Mouse (Mus musculus) MEL (cell line): ENCODE measurements around the gene Morn2.

Experiments
- CTCF ChIP-seq, 3 experiments: IDR thresholded peaks in 2 of 3; conservative IDR thresholded peaks in 1 of 3; 2 replicates each; pipeline ENCODE4 v1.5.1; 2011 to 2012; ENCODE audit warnings: low read length in 3 of 3, low read depth in 2 of 3, mild to moderate bottlenecking in 2 of 3, improper control_type of control experiment in 1 of 3, inconsistent platforms in 1 of 3, mixed read lengths in 1 of 3, moderate library complexity in 1 of 3; ENCODE audit not compliant: control insufficient read depth in 1 of 3, insufficient read depth in 1 of 3, poor library complexity in 1 of 3, severe bottlenecking in 1 of 3
- E2F4 ChIP-seq: IDR thresholded peaks from 2 replicates; pipeline ENCODE4 v1.6.1; 2011; ENCODE audit warnings: low read depth, low read length, improper control_type of control experiment, borderline replicate concordance
- EP300 ChIP-seq, 2 experiments: IDR thresholded peaks; 2 replicates each; pipeline ENCODE4 v1.6.1; 2011; ENCODE audit warnings: improper control_type of control experiment in 2 of 2, low read length in 2 of 2, low read depth in 1 of 2, mild to moderate bottlenecking in 1 of 2
- GATA1 ChIP-seq: IDR thresholded peaks from 2 replicates; pipeline ENCODE4 v1.6.1; 2011; ENCODE audit warnings: low read depth, low read length, improper control_type of control experiment
- JUND ChIP-seq: IDR thresholded peaks from 2 replicates; pipeline ENCODE4 v1.6.1; 2011; ENCODE audit warnings: low read depth, mild to moderate bottlenecking, improper control_type of control experiment, low read length
- KAT2A ChIP-seq: conservative IDR thresholded peaks from 2 replicates; pipeline ENCODE4 v1.6.1; 2012; ENCODE audit warnings: low read depth, low read length, improper control_type of control experiment, inconsistent platforms
- MAZ ChIP-seq: IDR thresholded peaks from 2 replicates; pipeline ENCODE4 v1.6.1; 2012; ENCODE audit warnings: low read depth, mild to moderate bottlenecking, inconsistent platforms, low read length, improper control_type of control experiment
- MXI1 ChIP-seq: IDR thresholded peaks from 2 replicates; pipeline ENCODE4 v1.6.1; 2011; ENCODE audit warnings: mild to moderate bottlenecking, low read depth, low read length, improper control_type of control experiment
- MYC ChIP-seq: IDR thresholded peaks from 2 replicates; pipeline ENCODE4 v1.6.1; 2011; ENCODE audit warnings: low read depth, mild to moderate bottlenecking, low read length, improper control_type of control experiment, moderate library complexity
- POLR2A ChIP-seq, 2 experiments: IDR thresholded peaks; 2 replicates each; pipeline ENCODE4 v1.6.1; 2011 to 2012; ENCODE audit warnings: low read length in 2 of 2, mild to moderate bottlenecking in 2 of 2, control low read depth in 1 of 2, improper control_type of control experiment in 1 of 2, low read depth in 1 of 2, moderate library complexity in 1 of 2; ENCODE audit not compliant: control insufficient read depth in 1 of 2, insufficient read depth in 1 of 2, poor library complexity in 1 of 2
- POLR2AphosphoS5 ChIP-seq: IDR thresholded peaks from 2 replicates; pipeline ENCODE4 v1.6.1; 2012; ENCODE audit warnings: low read depth, borderline replicate concordance, mild to moderate bottlenecking, inconsistent platforms, low read length, moderate library complexity, mixed read lengths
- TAL1 ChIP-seq: IDR thresholded peaks from 2 replicates; pipeline ENCODE4 v1.6.1; 2012; ENCODE audit warnings: mild to moderate bottlenecking, inconsistent platforms, low read length, moderate library complexity, mixed read lengths
- UBTF ChIP-seq: IDR thresholded peaks from 2 replicates; pipeline ENCODE4 v1.6.1; 2012; ENCODE audit warnings: low read depth, mild to moderate bottlenecking, inconsistent platforms, low read length, improper control_type of control experiment, moderate library complexity, borderline replicate concordance; ENCODE audit not compliant: insufficient read depth

DNA sequence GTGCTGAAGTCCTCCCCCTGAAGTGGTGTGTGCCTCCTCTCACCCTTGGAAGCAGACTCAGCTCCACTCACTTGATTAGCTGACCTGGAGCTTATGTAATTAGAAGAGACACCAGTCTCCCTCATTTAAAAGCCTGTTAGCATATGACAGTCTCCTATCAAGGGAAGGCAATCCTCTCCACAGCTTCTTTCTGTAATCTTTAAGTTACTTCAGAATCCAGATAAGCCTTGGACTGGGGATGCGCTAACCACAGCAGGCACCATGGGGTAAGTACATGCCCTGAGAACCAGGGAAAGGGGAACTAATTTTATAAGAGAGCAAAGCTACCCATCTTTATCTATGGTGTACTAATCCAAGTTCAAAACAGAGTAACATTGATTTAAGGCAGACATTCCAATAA is 17.2 kb downstream of the Morn2 start, which contains the start of gene Arhgef33:
- TF ChIP-seq KAT2A (no peak), JUND (no peak), MAZ (no peak), CTCF (IDR thresholded peaks at IDR 0.05 in 2 of 3, conservative IDR thresholded peaks at IDR 0.05 in 1 of 3; ENCODE audit: control insufficient read depth in 1 of 3, insufficient read depth in 1 of 3, low read depth in 2 of 3, low read length in 3 of 3, poor library complexity in 1 of 3, severe bottlenecking in 1 of 3) (no peak), MYC (no peak), UBTF (no peak), EP300 (IDR thresholded peaks at IDR 0.05; ENCODE audit: low read depth in 1 of 2, low read length in 2 of 2) (peak; percentile 47 to 67), POLR2AphosphoS5 (no peak), POLR2A (IDR thresholded peaks at IDR 0.05; ENCODE audit: control insufficient read depth in 1 of 2, insufficient read depth in 1 of 2, low read depth in 1 of 2, low read length in 2 of 2, poor library complexity in 1 of 2) (no peak), E2F4 (no peak), TAL1 (no peak), GATA1 (peak; percentile 90), MXI1 (no peak)
